Mouse (Mus musculus) bone marrow macrophage, adult 2 months (primary cell): ENCODE results near the gene Asrgl1. TPM values are rescaled to one million over a fixed set of nuclear protein-coding genes. Genes with fewer than 3 reads are reported as not detected.

Source experiments
- H3K27ac ChIP-seq: 2 replicates; pipeline ENCODE4 v1.5.1; 2012; ENCODE audit warnings: low read depth, low read length; ENCODE audit not compliant: insufficient read depth
- H3K4me1 ChIP-seq: 2 replicates; pipeline ENCODE4 v1.6.1; 2012; ENCODE audit warnings: low read length; ENCODE audit not compliant: control insufficient read depth, insufficient read depth
- H3K4me3 ChIP-seq: 2 replicates; pipeline ENCODE4 v1.5.1; 2012; ENCODE audit warnings: mild to moderate bottlenecking, low read length, moderate library complexity; ENCODE audit not compliant: insufficient read depth
- CTCF ChIP-seq: IDR thresholded peaks from 2 replicates; pipeline ENCODE4 v1.5.1; 2012; ENCODE audit warnings: low read depth, mild to moderate bottlenecking, low read length, moderate library complexity
- POLR2A ChIP-seq: IDR thresholded peaks from 2 replicates; pipeline ENCODE4 v1.6.1; 2012; ENCODE audit warnings: mild to moderate bottlenecking, low read depth, low read length, borderline replicate concordance
- polyA plus RNA-seq: library from polyadenylated mRNA; stranded (reverse); fragments of >200 nt; gene quantifications from 2 replicates; pipeline ENCODE4 v1.2.4, GENCODE M21; 2012; ENCODE audit not compliant: missing spikeins, insufficient read depth, insufficient read length

Gene Asrgl1
- polyA plus RNA-seq, 1 experiment, result 4.0 TPM

- Histone ChIP-seq H3K27ac (0 out of 2 replicates have a peak overlapping the region, but pooled peaks have one; percentile 28), H3K4me3 (no peak overlapping the region; the same call in 1 of the 2 replicates), H3K4me1 (peaks cover 20% of the 10 kb centered on the region)
- TF ChIP-seq POLR2A (no peak), CTCF (no peak)
Measured at GRCm38 (mm10) chr19:9083010-9083355, 52.5 kb downstream of the Asrgl1 start.

- TF ChIP-seq CTCF (peak; percentile 87), POLR2A (no peak)
- Histone ChIP-seq H3K27ac (peak overlapping the region; percentile 28; the same call in 1 of the 2 replicates), H3K4me1 (peaks cover 22% of the 10 kb centered on the region), H3K4me3 (no peak overlapping the region; the same call in 1 of the 2 replicates)
Measured at GRCm38 (mm10) chr19:9082191-9083009, 53.0 kb downstream of the Asrgl1 start.

- TF ChIP-seq CTCF (no peak), POLR2A (no peak)
- Histone ChIP-seq H3K4me3 (no peak overlapping the region), H3K27ac (no peak overlapping the region), H3K4me1 (peaks cover 31% of the 10 kb centered on the region)
Measured at GRCm38 (mm10) chr19:9081311-9082190, 53.9 kb downstream of the Asrgl1 start.

- Histone ChIP-seq H3K4me1 (peaks cover 47% of the 10 kb centered on the region), H3K27ac (no peak overlapping the region), H3K4me3 (no peak overlapping the region)
- no peak for TF ChIP-seq POLR2A
- no peak for TF ChIP-seq CTCF
Measured at GRCm38 (mm10) chr19:9079916-9080315, 55.5 kb downstream of the Asrgl1 start.

GRCm38 (mm10) chr19:9076982-9077660 lies 58.3 kb downstream of the Asrgl1 start:
- TF ChIP-seq CTCF (no peak), POLR2A (no peak)
- Histone ChIP-seq H3K4me1 (peaks cover 63% of the 10 kb centered on the region), H3K27ac (peak overlapping the region; percentile 93), H3K4me3 (no peak overlapping the region)

GRCm38 (mm10) chr19:9076035-9076434 lies 59.4 kb downstream of the Asrgl1 start:
- peak overlapping the region; percentile 93 for H3K27ac ChIP-seq
- TF ChIP-seq POLR2A (no peak), CTCF (no peak)
- H3K4me3 ChIP-seq, result no peak overlapping the region
- H3K4me1 ChIP-seq, result peaks cover 61% of the 10 kb centered on the region

GRCm38 (mm10) chr19:9075558-9075957 lies 59.9 kb downstream of the Asrgl1 start:
- TF ChIP-seq CTCF (no peak), POLR2A (no peak)
- no peak overlapping the region for H3K4me3 ChIP-seq
- H3K27ac ChIP-seq, result peak overlapping the region; percentile 93
- peaks cover 64% of the 10 kb centered on the region for H3K4me1 ChIP-seq

GRCm38 (mm10) chr19:9074424-9074823 lies 61.0 kb downstream of the Asrgl1 start:
- peak overlapping the region; percentile 4; the same call in 1 of the 2 replicates for H3K4me3 ChIP-seq
- no peak for TF ChIP-seq CTCF
- no peak for TF ChIP-seq POLR2A
- H3K27ac ChIP-seq, result peak overlapping the region; percentile 93
- peaks cover 76% of the 10 kb centered on the region for H3K4me1 ChIP-seq

- H3K27ac ChIP-seq, result peak overlapping the region; percentile 93
Measured at GRCm38 (mm10) chr19:9073776-9074411, 61.5 kb downstream of the Asrgl1 start.

More at GRCm38 (mm10) chr19:9073776-9074411, 61.5 kb downstream of the Asrgl1 start:
- H3K4me1 ChIP-seq, result peaks cover 79% of the 10 kb centered on the region
- TF ChIP-seq POLR2A (no peak), CTCF (no peak)
- no peak overlapping the region; the same call in 1 of the 2 replicates for H3K4me3 ChIP-seq
